Mouse (Mus musculus) adrenal gland, postnatal 36 days (tissue): ENCODE data around the gene Itpr1. TPM values are rescaled to one million over a fixed set of nuclear protein-coding genes. Genes with fewer than 3 reads are reported as not detected.

Experiments used
- DNase-seq, 2 experiments: peaks; one replicate each; pipeline ENCODE4 v3.0.0; 2021; ENCODE audit warnings: mixed read lengths in 1 of 2
- microRNA-seq: library from miRNA; unstranded; fragments of <30 nt; microRNA quantifications from one replicate; pipeline ENCODE4 v1.2.0, GENCODE M21; 2021
- total RNA-seq, 2 experiments: library from RNA; stranded (reverse); gene quantifications; 2 replicates each; pipeline ENCODE4 v1.2.3; 2021

Itpr1 gene
- total RNA-seq, 2 experiments from 2014 or later, result 124 to 167 TPM

DNA sequence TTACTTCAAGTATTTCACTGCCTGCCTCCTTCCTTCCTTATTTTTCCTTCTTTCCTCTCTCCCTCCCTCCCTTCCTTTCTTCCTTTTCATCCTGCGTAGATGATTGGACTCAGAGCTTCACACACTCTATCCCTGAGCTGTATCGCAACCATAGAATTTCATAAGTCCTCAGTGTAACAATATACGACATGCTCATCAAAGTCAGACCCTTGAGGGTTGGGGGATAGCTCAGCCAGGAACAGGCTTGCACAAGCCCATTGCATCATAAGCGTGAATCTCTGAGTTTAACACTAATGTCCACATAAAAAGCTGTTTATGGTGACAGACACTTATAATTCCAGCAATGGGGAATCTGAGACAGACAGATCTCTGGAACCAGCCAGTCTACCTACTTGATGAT is 385.8 kb downstream of the Itpr1 start:
- no peak for DNase-seq

DNA sequence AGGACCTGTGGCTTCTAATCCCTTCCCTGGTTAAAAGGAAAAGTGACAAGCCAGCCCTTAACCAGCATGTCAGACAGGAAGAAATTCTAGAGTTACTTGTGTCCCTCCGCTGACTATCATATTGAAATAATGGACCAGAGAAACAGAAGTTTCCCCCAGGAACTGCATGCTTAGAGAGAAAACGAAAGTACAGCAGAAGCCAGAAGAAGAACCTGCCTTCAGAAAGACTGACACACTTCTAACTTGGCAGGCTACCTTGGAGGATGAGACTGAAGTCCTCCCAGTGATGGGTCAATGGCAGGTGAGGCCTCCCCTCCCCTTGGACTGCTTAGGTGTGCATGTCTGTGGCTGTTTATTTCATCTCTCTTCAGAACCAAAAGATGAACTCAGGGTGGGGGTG is 386.4 kb downstream of the Itpr1 start:
- no peak for DNase-seq

Small RNA genes within 50 kb of the gene (microRNA-seq; reads per million reads assigned to microRNA genes)
- gene Mir7661, result not detected

Other genes with a start within 250 kb of the Itpr1 start
- gene Setmar, start 148.1 kb upstream of the Itpr1 start, total RNA-seq, result 1 to 10 TPM; 5.4 to 6.4 TPM
- gene Sumf1, start 27.5 kb upstream of the Itpr1 start, total RNA-seq, result 10 to 100 TPM; 34.2 to 40.5 TPM